Mouse (Mus musculus) limb, embryonic 12.5 days (tissue): Measurements from ENCODE around the gene Zfp65. TPM values are rescaled to one million over a fixed set of nuclear protein-coding genes. Genes with fewer than 3 reads are reported as not detected.
"Not testable (repeated sequence)": the region's sequence is repeated elsewhere in the genome, so short reads cannot be mapped to it uniquely, and the experiment has no call there.

Source experiments
- ATAC-seq: fragments of 200-750 bp; cut with Nextera tagmentation; 2 replicates; pipeline ENCODE4 v1.8.0; 2017; ENCODE audit warnings: low read depth, moderate TSS enrichment; ENCODE audit not compliant: insufficient number of reproducible peaks, insufficient read depth, low FRiP score, low TSS enrichment
- H3K27ac ChIP-seq: fragments of 300-500 bp; sonication (generic); 2 replicates; pipeline ENCODE4 v1.5.1; 2016; ENCODE audit warnings: mild to moderate bottlenecking, moderate library complexity
- H3K27me3 ChIP-seq: fragments of 300-500 bp; sonication (generic); 2 replicates; pipeline ENCODE4 v1.6.1; 2016; ENCODE audit warnings: mild to moderate bottlenecking, moderate library complexity
- H3K36me3 ChIP-seq: fragments of 300-500 bp; sonication (generic); 2 replicates; pipeline ENCODE4 v1.6.1; 2016; ENCODE audit warnings: mild to moderate bottlenecking, moderate library complexity
- H3K4me1 ChIP-seq: fragments of 300-500 bp; sonication (generic); replicated peaks from 2 replicates; pipeline ENCODE4 v1.6.1; 2016
- H3K4me2 ChIP-seq: fragments of 300-500 bp; sonication (generic); 2 replicates; pipeline ENCODE4 v1.6.1; 2016; ENCODE audit warnings: mild to moderate bottlenecking, moderate library complexity
- H3K4me3 ChIP-seq: fragments of 300-500 bp; sonication (generic); replicated peaks from 2 replicates; pipeline ENCODE4 v1.5.1; 2016; ENCODE audit warnings: mild to moderate bottlenecking
- H3K9ac ChIP-seq: fragments of 300-500 bp; sonication (generic); replicated peaks from 2 replicates; pipeline ENCODE4 v1.6.1; 2016; ENCODE audit warnings: mild to moderate bottlenecking, moderate library complexity
- H3K9me3 ChIP-seq: fragments of 300-500 bp; sonication (generic); 2 replicates; pipeline ENCODE4 v1.6.1; 2016; ENCODE audit warnings: mild to moderate bottlenecking, moderate library complexity
- WGBS: fragments of 180-500 bp; shearing (Covaris S2); methylation state at CpG from one replicate; pipeline ENCODE4 v1.1.7; 2016; 5-methylcytosine and 5-hydroxymethylcytosine counted together
- polyA plus RNA-seq: library from polyadenylated mRNA; unstranded; fragments of >200 nt; fragmentation: Nextera tagmentation; extraction: Ambion mirVana; gene quantifications from 2 replicates; pipeline ENCODE4 v1.2.1, GENCODE M21; 2016

The Zfp65 gene
- 8.4 and 9.3 TPM in 2 replicates for polyA plus RNA-seq

DNA sequence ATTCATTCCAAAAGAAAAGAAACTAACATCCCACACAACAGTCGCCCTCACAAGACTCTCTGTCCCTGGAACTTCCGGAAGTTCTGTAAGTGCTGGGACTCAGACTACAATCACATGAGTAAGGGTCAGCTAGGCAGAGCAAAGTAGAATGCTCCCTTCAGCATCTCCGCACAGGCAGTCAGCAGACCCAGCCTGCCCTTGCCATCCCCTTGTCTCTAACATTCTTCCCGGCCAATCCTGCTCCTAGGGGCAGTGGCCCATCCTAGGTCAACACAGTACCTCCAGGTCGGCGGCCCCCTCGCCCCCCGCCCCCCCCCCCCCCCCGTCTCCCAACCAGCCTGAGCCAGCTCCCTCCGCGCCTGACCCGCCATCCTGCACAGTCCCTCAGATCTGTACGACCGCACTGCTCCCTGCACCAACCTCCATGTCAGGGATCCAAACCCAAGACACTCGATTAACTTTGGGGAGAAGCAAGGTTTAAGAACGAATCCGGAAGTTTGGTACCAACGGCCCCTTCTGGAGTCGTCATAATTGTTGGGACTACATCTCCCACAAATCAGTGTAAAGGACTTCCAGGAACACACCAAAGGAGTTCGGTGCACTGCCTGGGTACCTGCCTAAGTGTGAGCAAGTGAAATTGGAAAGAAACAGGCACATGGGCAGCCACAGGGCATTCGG lies at the start of gene Zfp65:
Zfp65 (minus strand) TSS at position 533 of the 678 bp plus-strand sequence.
- H3K27me3 ChIP-seq = no peaks in the 10 kb centered on the region
- H3K36me3 ChIP-seq = no peaks in the 10 kb centered on the region
- H3K4me3 ChIP-seq = peak within 1 kb of the TSS; percentile 62
- peak within 1 kb of the TSS; percentile 50; the same call in 1 of the 2 replicates for H3K27ac ChIP-seq
- peak within 1 kb of the TSS; percentile 76 for H3K9ac ChIP-seq
- peaks cover 8% of the 10 kb centered on the region; the same call in 1 of the 2 replicates for H3K9me3 ChIP-seq
- H3K4me1 ChIP-seq = no peaks in the 10 kb centered on the region; the same call in 1 of the 2 replicates
- peak; percentile 89 for ATAC-seq
- peak within 1 kb of the TSS; percentile 62 for H3K4me2 ChIP-seq
- WGBS = 5% methylated on average over 16 of the region's 21 CpGs

- no peak for ATAC-seq
- no peaks in the 10 kb centered on the region for H3K27me3 ChIP-seq
- H3K4me1 ChIP-seq = no peaks in the 10 kb centered on the region
- no peak overlapping the region for H3K4me3 ChIP-seq
- H3K9me3 ChIP-seq = no peaks in the 10 kb centered on the region
- H3K9ac ChIP-seq = no peak overlapping the region
- no peak overlapping the region for H3K4me2 ChIP-seq
- H3K27ac ChIP-seq = no peak overlapping the region
- H3K36me3 ChIP-seq = no peaks in the 10 kb centered on the region
- WGBS = 78% methylated on average over 2 of the region's 2 CpGs
Measured at GRCm38 (mm10) chr13:67763031-67763768, 34.2 kb upstream of the Zfp65 start.

- no peak overlapping the region for H3K27ac ChIP-seq
- no peaks in the 10 kb centered on the region for H3K4me1 ChIP-seq
- no peak overlapping the region for H3K9ac ChIP-seq
- H3K9me3 ChIP-seq = no peaks in the 10 kb centered on the region
- H3K4me3 ChIP-seq = no peak overlapping the region
- H3K27me3 ChIP-seq = no peaks in the 10 kb centered on the region
- H3K4me2 ChIP-seq = no peak overlapping the region
- H3K36me3 ChIP-seq = no peaks in the 10 kb centered on the region
- 77% methylated on average over 1 of the region's 1 CpGs for WGBS
- no peak for ATAC-seq
Measured at GRCm38 (mm10) chr13:67759966-67760365, 31.0 kb upstream of the Zfp65 start.

DNA sequence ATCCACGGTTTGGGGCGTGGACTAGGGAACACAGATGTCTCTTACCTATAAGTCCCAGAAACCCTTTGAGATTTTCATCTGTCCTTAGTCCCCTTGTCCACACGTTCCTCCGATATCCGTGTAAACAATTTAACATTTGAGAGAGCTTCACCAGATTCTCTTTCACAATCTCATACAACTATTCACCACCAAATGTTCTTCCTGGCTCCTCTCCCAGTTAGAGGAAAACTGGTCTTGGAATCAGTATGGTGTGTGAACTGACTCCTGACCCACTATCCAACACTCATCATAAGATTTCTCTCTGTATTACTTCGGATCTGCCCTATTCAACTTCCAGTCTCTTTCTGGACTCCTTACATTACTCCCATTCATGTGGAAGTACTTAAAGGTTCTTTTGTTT lies 26.8 kb upstream of the Zfp65 start:
- Histone ChIP-seq H3K4me1 (peaks cover 4% of the 10 kb centered on the region), H3K27ac (no peak overlapping the region), H3K27me3 (no peaks in the 10 kb centered on the region), H3K9ac (no peak overlapping the region), H3K9me3 (no peaks in the 10 kb centered on the region), H3K36me3 (peaks cover 6% of the 10 kb centered on the region), H3K4me3 (0 out of 2 replicates have a peak overlapping the region, but pooled peaks have one; percentile 69), H3K4me2 (peak overlapping the region; percentile 63; the same call in 1 of the 2 replicates)
- 83% methylated on average over 6 of the region's 6 CpGs for WGBS
- no peak for ATAC-seq

- peaks cover 4% of the 10 kb centered on the region for H3K4me1 ChIP-seq
- peak; percentile 91 for ATAC-seq
- H3K27ac ChIP-seq = peak within 1 kb of the TSS; percentile 69; the same call in 1 of the 2 replicates
- no peaks in the 10 kb centered on the region for H3K27me3 ChIP-seq
- H3K36me3 ChIP-seq = peaks cover 6% of the 10 kb centered on the region
- peak within 1 kb of the TSS; percentile 63 for H3K4me2 ChIP-seq
- 9% methylated on average over 24 of the region's 24 CpGs for WGBS
- H3K4me3 ChIP-seq = peak within 1 kb of the TSS; percentile 69
- peak within 1 kb of the TSS; percentile 68 for H3K9ac ChIP-seq
- H3K9me3 ChIP-seq = no peaks in the 10 kb centered on the region
Measured at GRCm38 (mm10) chr13:67754333-67755306, 25.6 kb upstream of the Zfp65 start, which contains the start of gene Zfp85. Zfp85 (minus strand) TSS chr13:67755228.

- H3K9ac ChIP-seq = no peak overlapping the region
- 82% methylated on average over 9 of the region's 9 CpGs for WGBS
- H3K4me1 ChIP-seq = no peaks in the 10 kb centered on the region
- H3K36me3 ChIP-seq = peaks cover 12% of the 10 kb centered on the region
- H3K4me3 ChIP-seq = no peak overlapping the region
- no peaks in the 10 kb centered on the region for H3K27me3 ChIP-seq
- no peak for ATAC-seq
- H3K27ac ChIP-seq = no peak overlapping the region
- peaks cover 6% of the 10 kb centered on the region; the same call in 1 of the 2 replicates for H3K9me3 ChIP-seq
- H3K4me2 ChIP-seq = no peak overlapping the region
Measured at GRCm38 (mm10) chr13:67743896-67744295, 14.9 kb upstream of the Zfp65 start.

DNA sequence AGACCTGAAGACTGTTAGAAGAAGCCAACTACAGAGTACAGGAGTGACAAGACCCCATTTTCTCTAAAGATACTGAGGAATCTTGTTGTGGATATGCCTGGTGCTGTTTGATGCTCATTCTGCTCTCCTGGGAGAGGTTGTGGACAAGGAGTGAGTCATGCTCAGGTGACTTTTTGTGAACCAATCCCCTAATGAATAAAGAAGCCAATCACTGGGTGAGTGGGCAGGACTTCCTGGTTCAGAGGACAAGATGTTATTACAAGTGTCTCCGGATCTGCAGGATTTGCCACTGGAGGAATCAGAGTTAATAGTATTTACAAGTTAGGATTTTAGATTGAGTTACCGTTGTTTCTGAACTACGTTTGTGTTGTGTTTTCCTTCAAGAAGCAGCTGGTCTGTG lies 14.0 kb upstream of the Zfp65 start:
- Histone ChIP-seq H3K4me3 (no peak overlapping the region), H3K4me2 (no peak overlapping the region), H3K27me3 (no peaks in the 10 kb centered on the region), H3K36me3 (peaks cover 2% of the 10 kb centered on the region), H3K27ac (no peak overlapping the region), H3K4me1 (no peaks in the 10 kb centered on the region), H3K9me3 (0 out of 2 replicates have a peak, but pooled peaks cover under 1% of the 10 kb centered on the region), H3K9ac (no peak overlapping the region)
- WGBS = 93% methylated on average over 3 of the region's 3 CpGs
- ATAC-seq = no peak

GRCm38 (mm10) chr13:67734391-67734790 lies 5.4 kb upstream of the Zfp65 start:
- H3K36me3 ChIP-seq, H3K27ac ChIP-seq, ATAC-seq, H3K27me3 ChIP-seq, H3K4me1 ChIP-seq, H3K4me2 ChIP-seq, H3K9ac ChIP-seq, H3K4me3 ChIP-seq: not testable (repeated sequence)
- WGBS = 93% methylated on average over 9 of the region's 9 CpGs
- peaks cover 21% of the 10 kb centered on the region for H3K9me3 ChIP-seq

GRCm38 (mm10) chr13:67729441-67729840 lies 468 bp upstream of the Zfp65 start:
- H3K4me3 ChIP-seq = peak overlapping the region; percentile 62
- peaks cover 15% of the 10 kb centered on the region for H3K9me3 ChIP-seq
- 46% methylated on average over 4 of the region's 4 CpGs for WGBS
- H3K9ac ChIP-seq = 0 out of 2 replicates have a peak overlapping the region, but pooled peaks have one; percentile 76
- not testable (repeated sequence) for ATAC-seq, H3K4me1 ChIP-seq, H3K36me3 ChIP-seq, H3K27ac ChIP-seq, H3K27me3 ChIP-seq
- peak overlapping the region; percentile 62 for H3K4me2 ChIP-seq

GRCm38 (mm10) chr13:67728106-67728505 lies 867 bp downstream of the Zfp65 start:
- Histone ChIP-seq H3K4me2 (peak overlapping the region; percentile 62), H3K9me3 (0 out of 2 replicates have a peak, but pooled peaks cover 2% of the 10 kb centered on the region), H3K4me1 (peaks cover 2% of the 10 kb centered on the region; the same call in 1 of the 2 replicates), H3K36me3 (no peaks in the 10 kb centered on the region), H3K27ac (no peak overlapping the region), H3K27me3 (no peaks in the 10 kb centered on the region), H3K4me3 (peak overlapping the region; percentile 62), H3K9ac (no peak overlapping the region; the same call in 1 of the 2 replicates)
- no peak for ATAC-seq
- WGBS = 86% methylated on average over 1 of the region's 1 CpGs
